Mouse (Mus musculus) heart, embryonic 12.5 days (tissue): ENCODE data around the gene Serpina16. TPM values are rescaled to one million over a fixed set of nuclear protein-coding genes. Genes with fewer than 3 reads are reported as not detected.
"Not testable (repeated sequence)": the region's sequence is repeated elsewhere in the genome, so short reads cannot be mapped to it uniquely, and the experiment has no call there.

Source experiments
- ATAC-seq: fragments of 200-750 bp; cut with Nextera tagmentation; 2 replicates; pipeline ENCODE4 v1.8.0; 2017; ENCODE audit warnings: moderate TSS enrichment, moderate library complexity; ENCODE audit not compliant: insufficient number of reproducible peaks, low FRiP score
- H3K27ac ChIP-seq: fragments of 300-500 bp; sonication (generic); 2 replicates; pipeline ENCODE4 v1.5.1; 2016; ENCODE audit warnings: mild to moderate bottlenecking, moderate library complexity; ENCODE audit not compliant: poor library complexity, severe bottlenecking
- H3K27me3 ChIP-seq: fragments of 300-500 bp; sonication (generic); replicated peaks from 2 replicates; pipeline ENCODE4 v1.6.1; 2016; ENCODE audit warnings: mild to moderate bottlenecking, moderate library complexity
- H3K36me3 ChIP-seq: fragments of 300-500 bp; sonication (generic); 2 replicates; pipeline ENCODE4 v1.6.1; 2016; ENCODE audit warnings: mild to moderate bottlenecking, moderate library complexity
- H3K4me1 ChIP-seq: fragments of 300-500 bp; sonication (generic); replicated peaks from 2 replicates; pipeline ENCODE4 v1.6.1; 2016; ENCODE audit warnings: mild to moderate bottlenecking
- H3K4me2 ChIP-seq: fragments of 300-500 bp; sonication (generic); 2 replicates; pipeline ENCODE4 v1.6.1; 2016; ENCODE audit warnings: mild to moderate bottlenecking, moderate library complexity
- H3K4me3 ChIP-seq: fragments of 300-500 bp; sonication (generic); 2 replicates; pipeline ENCODE4 v1.5.1; 2016; ENCODE audit warnings: mild to moderate bottlenecking
- H3K9ac ChIP-seq: fragments of 300-500 bp; sonication (generic); 2 replicates; pipeline ENCODE4 v1.6.1; 2016; ENCODE audit warnings: mild to moderate bottlenecking, moderate library complexity
- H3K9me3 ChIP-seq: fragments of 300-500 bp; sonication (generic); replicated peaks from 2 replicates; pipeline ENCODE4 v1.6.1; 2016; ENCODE audit warnings: mild to moderate bottlenecking, moderate library complexity
- WGBS: fragments of 180-500 bp; shearing (Covaris S2); methylation state at CpG from one replicate; pipeline ENCODE4 v1.1.7; 2016; 5-methylcytosine and 5-hydroxymethylcytosine counted together
- polyA plus RNA-seq: library from polyadenylated mRNA; unstranded; fragments of >200 nt; fragmentation: Nextera tagmentation; extraction: Ambion mirVana; gene quantifications from 2 replicates; pipeline ENCODE4 v1.2.1, GENCODE M21; 2016

Serpina16 gene
- polyA plus RNA-seq, 1 experiment from 2014 or later = not detected

DNA sequence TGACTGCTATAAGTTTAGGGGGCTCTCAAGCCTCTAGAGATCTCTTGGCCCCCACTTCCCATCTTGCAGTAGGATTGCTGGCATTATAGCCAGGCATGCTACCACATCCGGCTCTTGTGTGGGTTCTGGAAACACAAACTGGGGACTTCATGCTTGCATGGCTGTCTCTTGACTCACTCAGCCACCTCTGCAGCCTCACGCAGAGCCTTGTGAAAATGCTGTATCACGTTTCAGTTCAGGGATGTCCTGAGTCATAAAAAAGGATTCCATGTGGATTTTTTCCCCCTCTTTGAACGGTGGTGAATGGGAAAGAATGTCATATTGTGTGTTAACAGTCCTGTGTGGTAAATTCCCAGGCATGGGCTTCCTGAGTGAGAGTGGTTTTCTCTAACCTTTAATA, 7.8 kb upstream of the Serpina16 start:
- no peaks in the 10 kb centered on the region for H3K36me3 ChIP-seq
- H3K4me3 ChIP-seq = no peak overlapping the region
- no peak overlapping the region for H3K27ac ChIP-seq
- H3K4me2 ChIP-seq = no peak overlapping the region
- H3K9ac ChIP-seq = no peak overlapping the region
- WGBS = 53% methylated on average over 4 of the region's 4 CpGs
- H3K9me3 ChIP-seq = no peaks in the 10 kb centered on the region
- ATAC-seq = no peak
- peaks cover 7% of the 10 kb centered on the region for H3K4me1 ChIP-seq
- H3K27me3 ChIP-seq = no peaks in the 10 kb centered on the region

DNA sequence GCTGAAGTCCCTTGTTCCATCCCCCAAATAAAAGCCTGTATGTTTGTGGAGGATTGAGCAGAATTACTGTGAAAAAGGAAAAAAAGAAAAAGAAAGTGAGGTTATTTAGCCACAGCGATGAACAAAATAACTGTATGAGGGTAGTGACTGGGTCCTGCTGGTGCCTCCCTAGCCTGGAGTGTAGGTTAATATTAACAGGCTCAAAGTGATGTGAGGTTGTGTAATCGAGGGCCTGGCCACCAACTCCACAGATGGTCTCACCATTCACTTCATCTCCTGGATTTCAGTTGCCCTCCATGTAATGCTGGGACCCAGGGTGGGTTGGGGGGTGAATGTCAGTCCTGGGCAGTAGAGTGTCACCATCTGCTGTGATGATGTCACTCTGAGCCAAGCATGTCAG, 5.8 kb upstream of the Serpina16 start:
- Histone ChIP-seq H3K4me2 (no peak overlapping the region), H3K9me3 (no peaks in the 10 kb centered on the region), H3K4me3 (no peak overlapping the region), H3K36me3 (no peaks in the 10 kb centered on the region), H3K4me1 (no peaks in the 10 kb centered on the region), H3K27me3 (no peaks in the 10 kb centered on the region), H3K27ac (no peak overlapping the region), H3K9ac (no peak overlapping the region)
- ATAC-seq = no peak
- 66% methylated on average over 2 of the region's 2 CpGs for WGBS

- Histone ChIP-seq H3K27ac (no peak overlapping the region), H3K9ac (no peak overlapping the region), H3K27me3 (no peaks in the 10 kb centered on the region), H3K36me3 (no peaks in the 10 kb centered on the region), H3K9me3 (no peaks in the 10 kb centered on the region), H3K4me1 (no peaks in the 10 kb centered on the region; the same call in 1 of the 2 replicates), H3K4me3 (no peak overlapping the region), H3K4me2 (no peak overlapping the region)
- no peak for ATAC-seq
- 80% methylated on average over 2 of the region's 2 CpGs for WGBS
Observed at GRCm38 (mm10) chr12:103681169-103681568, 5.2 kb upstream of the Serpina16 start.

DNA sequence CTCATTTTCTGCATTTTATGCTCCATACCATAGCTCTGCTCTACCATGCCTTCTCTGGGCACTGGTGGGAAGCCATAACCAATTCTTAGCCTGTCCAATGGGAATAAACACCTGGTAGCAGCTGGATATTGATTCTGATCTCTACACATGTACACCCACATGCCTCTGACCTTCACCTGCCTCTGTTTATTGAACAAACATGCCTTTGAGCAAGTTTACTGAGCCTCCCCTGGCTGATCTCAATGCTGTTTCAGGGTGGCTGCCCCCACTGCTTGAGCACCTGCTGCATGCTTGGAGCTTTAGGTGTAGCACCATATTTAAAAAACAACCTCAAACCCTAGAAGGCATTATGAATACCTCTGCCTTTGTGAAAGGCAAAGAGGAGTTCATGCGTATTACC, 3.9 kb upstream of the Serpina16 start:
- WGBS = 88% methylated on average over 1 of the region's 1 CpGs
- H3K9ac ChIP-seq, H3K27me3 ChIP-seq, H3K4me3 ChIP-seq, H3K36me3 ChIP-seq, H3K9me3 ChIP-seq, H3K4me2 ChIP-seq, H3K27ac ChIP-seq, H3K4me1 ChIP-seq, ATAC-seq: not testable (repeated sequence)

DNA sequence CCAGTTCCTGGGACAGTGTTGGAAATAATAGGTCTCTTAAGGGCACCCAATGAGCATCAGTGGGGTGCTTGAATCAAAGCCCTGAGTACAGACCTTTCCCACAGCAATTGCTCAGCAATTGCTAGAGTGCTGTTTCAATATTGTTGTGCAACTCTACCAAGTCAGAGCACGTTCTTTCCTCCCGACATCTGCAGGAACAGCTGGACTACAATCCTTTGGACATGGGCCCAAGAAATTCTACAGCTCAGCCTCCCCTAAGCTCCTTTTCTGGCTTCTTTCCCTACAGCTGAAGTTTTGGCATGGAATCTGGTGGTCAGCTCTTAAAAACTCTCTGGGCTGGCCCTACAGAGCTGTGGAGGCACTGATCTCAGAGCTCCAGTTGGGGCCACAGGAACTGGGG, 2.8 kb downstream of the Serpina16 start:
- Histone ChIP-seq H3K4me2 (no peak overlapping the region), H3K27me3 (no peaks in the 10 kb centered on the region), H3K27ac (no peak overlapping the region), H3K9ac (no peak overlapping the region), H3K4me1 (peaks cover 2% of the 10 kb centered on the region; the same call in 1 of the 2 replicates), H3K9me3 (no peaks in the 10 kb centered on the region), H3K4me3 (no peak overlapping the region), H3K36me3 (no peaks in the 10 kb centered on the region)
- no peak for ATAC-seq
- 92% methylated on average over 2 of the region's 2 CpGs for WGBS

- no peak overlapping the region for H3K4me2 ChIP-seq
- 59% methylated on average over 3 of the region's 3 CpGs for WGBS
- H3K27ac ChIP-seq = no peak overlapping the region
- peaks cover 2% of the 10 kb centered on the region; the same call in 1 of the 2 replicates for H3K4me1 ChIP-seq
- no peaks in the 10 kb centered on the region for H3K9me3 ChIP-seq
- no peak for ATAC-seq
- H3K9ac ChIP-seq = no peak overlapping the region
- H3K4me3 ChIP-seq = no peak overlapping the region
- no peaks in the 10 kb centered on the region for H3K36me3 ChIP-seq
- H3K27me3 ChIP-seq = no peaks in the 10 kb centered on the region
Observed at GRCm38 (mm10) chr12:103671483-103671882, 4.5 kb downstream of the Serpina16 start.

- no peak overlapping the region for H3K27ac ChIP-seq
Observed at GRCm38 (mm10) chr12:103670964-103671363, 5.0 kb downstream of the Serpina16 start.

DNA sequence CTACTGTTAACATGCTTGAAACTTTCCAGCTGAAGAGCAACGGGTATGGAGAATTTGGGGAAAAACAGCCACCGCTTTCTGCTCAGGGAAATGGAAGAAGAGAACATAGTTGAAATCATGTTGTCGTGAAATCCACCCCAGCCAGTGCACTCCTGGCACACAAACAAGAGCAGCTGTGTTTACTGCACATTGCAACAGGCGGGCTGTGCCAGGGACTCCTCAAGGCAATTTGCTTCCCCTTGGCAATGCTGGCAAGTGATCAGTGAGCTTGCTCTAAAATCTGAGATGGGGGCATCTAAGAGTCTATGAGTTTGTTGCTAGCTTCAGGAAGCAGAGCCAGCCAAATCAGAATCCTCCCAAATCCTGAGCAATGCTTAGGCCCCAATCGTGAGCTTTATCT, 5.6 kb downstream of the Serpina16 start:
- ATAC-seq = no peak
- H3K36me3 ChIP-seq = no peaks in the 10 kb centered on the region
- no peak overlapping the region for H3K4me3 ChIP-seq
- no peaks in the 10 kb centered on the region for H3K27me3 ChIP-seq
- H3K9me3 ChIP-seq = no peaks in the 10 kb centered on the region; the same call in 1 of the 2 replicates
- H3K27ac ChIP-seq = no peak overlapping the region
- WGBS = 81% methylated on average over 5 of the region's 5 CpGs
- 0 out of 2 replicates have a peak, but pooled peaks cover 2% of the 10 kb centered on the region for H3K4me1 ChIP-seq
- no peak overlapping the region for H3K9ac ChIP-seq
- no peak overlapping the region for H3K4me2 ChIP-seq

More at GRCm38 (mm10) chr12:103670964-103671363, 5.0 kb downstream of the Serpina16 start:
- no peaks in the 10 kb centered on the region; the same call in 1 of the 2 replicates for H3K9me3 ChIP-seq
- H3K9ac ChIP-seq = no peak overlapping the region
- no peak for ATAC-seq
- H3K4me3 ChIP-seq = no peak overlapping the region
- H3K4me1 ChIP-seq = 0 out of 2 replicates have a peak, but pooled peaks cover 2% of the 10 kb centered on the region
- no peak overlapping the region for H3K4me2 ChIP-seq
- no peaks in the 10 kb centered on the region for H3K27me3 ChIP-seq
- WGBS = 39% methylated on average over 2 of the region's 2 CpGs
- no peaks in the 10 kb centered on the region for H3K36me3 ChIP-seq

DNA sequence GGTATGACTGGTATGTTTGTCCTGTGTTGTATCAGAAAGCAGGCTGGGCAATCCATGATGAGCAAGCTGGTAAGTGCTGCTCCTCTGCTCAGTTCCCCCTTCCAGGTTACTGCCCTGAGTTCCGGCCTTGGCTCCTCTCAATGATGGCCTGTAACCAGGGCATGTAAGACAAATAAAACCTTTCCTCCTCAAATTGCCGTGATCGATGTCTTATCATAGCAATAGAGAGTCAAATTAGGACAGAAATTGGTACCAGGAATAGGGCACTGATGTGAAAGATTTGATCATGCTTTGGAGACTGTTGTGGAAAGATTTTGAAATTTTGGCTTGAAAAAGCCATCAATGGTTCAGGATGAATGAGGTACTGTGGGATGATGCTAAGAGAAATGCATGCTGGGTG, 10.7 kb downstream of the Serpina16 start:
- H3K9ac ChIP-seq = no peak overlapping the region
- no peaks in the 10 kb centered on the region for H3K27me3 ChIP-seq
- no peak overlapping the region for H3K27ac ChIP-seq
- no peak overlapping the region for H3K4me3 ChIP-seq
- no peaks in the 10 kb centered on the region; the same call in 1 of the 2 replicates for H3K9me3 ChIP-seq
- no peaks in the 10 kb centered on the region for H3K4me1 ChIP-seq
- H3K36me3 ChIP-seq = no peaks in the 10 kb centered on the region
- no peak for ATAC-seq
- H3K4me2 ChIP-seq = no peak overlapping the region
- WGBS = 84% methylated on average over 3 of the region's 3 CpGs

DNA sequence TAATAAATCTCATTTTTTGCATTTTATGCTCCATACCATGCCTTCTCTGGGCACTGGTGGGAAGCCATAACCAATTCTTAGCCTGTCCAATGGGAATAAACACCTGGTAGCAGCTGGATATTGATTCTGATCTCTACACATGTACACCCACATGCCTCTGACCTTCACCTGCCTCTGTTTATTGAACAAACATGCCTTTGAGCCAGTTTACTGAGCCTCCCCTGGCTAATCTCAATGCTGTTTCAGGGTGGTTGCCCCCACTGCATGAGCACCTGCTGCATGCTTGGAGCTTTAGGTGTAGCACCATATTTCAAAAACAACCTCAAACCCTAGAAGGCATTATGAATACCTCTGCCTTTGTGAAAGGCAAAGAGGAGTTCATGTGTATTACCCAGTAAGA, 13.9 kb downstream of the Serpina16 start:
- not testable (repeated sequence) for H3K4me1 ChIP-seq, H3K4me3 ChIP-seq, H3K27ac ChIP-seq, H3K4me2 ChIP-seq, H3K9ac ChIP-seq, ATAC-seq, H3K27me3 ChIP-seq, H3K36me3 ChIP-seq, H3K9me3 ChIP-seq

GRCm38 (mm10) chr12:103660076-103660475, 15.9 kb downstream of the Serpina16 start:
- H3K36me3 ChIP-seq = no peaks in the 10 kb centered on the region
- H3K4me2 ChIP-seq = no peak overlapping the region
- no peak overlapping the region for H3K9ac ChIP-seq
- no peaks in the 10 kb centered on the region for H3K4me1 ChIP-seq
- 78% methylated on average over 5 of the region's 5 CpGs for WGBS
- no peaks in the 10 kb centered on the region for H3K27me3 ChIP-seq
- no peaks in the 10 kb centered on the region for H3K9me3 ChIP-seq
- no peak overlapping the region for H3K27ac ChIP-seq
- H3K4me3 ChIP-seq = no peak overlapping the region
- ATAC-seq = no peak

DNA sequence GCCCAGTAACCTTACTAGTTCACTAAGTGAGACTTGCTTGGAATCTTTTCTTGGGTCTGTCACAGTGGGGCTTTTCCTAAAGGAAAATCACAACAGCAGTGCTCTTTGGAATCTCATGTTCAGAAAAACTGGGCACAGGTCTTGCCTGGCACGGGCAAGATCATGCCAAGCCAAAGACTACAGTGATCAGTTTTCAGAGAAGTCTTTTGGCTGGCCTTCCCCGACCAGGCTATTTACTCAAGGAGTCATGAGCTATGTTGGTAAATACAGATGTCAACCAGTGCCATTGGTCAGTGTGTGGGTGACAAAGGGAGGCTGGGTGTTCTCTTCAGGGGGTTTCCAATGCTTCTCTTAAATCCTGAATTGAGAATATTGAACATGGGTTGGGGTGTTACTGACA, 16.8 kb downstream of the Serpina16 start:
- H3K4me2 ChIP-seq = no peak overlapping the region
- WGBS = 73% methylated on average over 2 of the region's 2 CpGs
- no peaks in the 10 kb centered on the region for H3K27me3 ChIP-seq
- H3K9me3 ChIP-seq = no peaks in the 10 kb centered on the region
- no peak overlapping the region for H3K4me3 ChIP-seq
- no peak for ATAC-seq
- no peak overlapping the region for H3K9ac ChIP-seq
- no peaks in the 10 kb centered on the region for H3K4me1 ChIP-seq
- no peak overlapping the region for H3K27ac ChIP-seq
- H3K36me3 ChIP-seq = no peaks in the 10 kb centered on the region
